Mouse (Mus musculus): Measurements from ENCODE around the gene Pvalb.

Pvalb gene

GRCm38 (mm10) chr15:78195096-78195880 is 10.9 kb downstream of the Pvalb start:
- in situ Hi-C loops (cut with MboI, MseI): no loop called here

GRCm38 (mm10) chr15:78194320-78194719 is 11.9 kb downstream of the Pvalb start:
- in situ Hi-C loops (cut with MboI, MseI): no loop called here

- in situ Hi-C loops (cut with MboI, MseI): loop anchor here (10.0 kb wide), 1 partner anchor 1585 kb away; the partner anchor contains the start of gene Dnal4
These were observed 16.6 kb downstream of the Pvalb start for GRCm38 (mm10) chr15:78189636-78190035.

DNA sequence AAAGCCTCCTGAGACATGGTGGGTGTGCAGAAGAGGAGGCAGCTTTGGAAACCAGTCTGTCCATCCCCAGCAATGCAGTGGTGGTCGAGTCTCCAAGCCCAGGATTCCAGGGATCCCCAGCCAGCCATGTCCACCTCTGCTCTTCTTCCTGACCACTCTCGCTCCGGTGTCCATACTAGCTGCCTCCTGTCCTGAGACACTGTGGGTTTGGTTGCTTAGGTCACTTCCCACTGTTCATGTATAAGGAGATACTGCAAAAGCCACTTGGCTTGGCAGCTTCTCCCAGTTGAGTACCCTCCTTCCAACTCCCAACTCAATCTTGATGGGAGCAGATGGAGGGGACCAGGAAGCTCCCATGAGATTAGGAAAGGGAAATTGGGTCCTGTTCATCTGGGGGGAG is 17.7 kb downstream of the Pvalb start:
- in situ Hi-C loops (cut with MboI, MseI): loop anchor here (10.0 kb wide), 1 partner anchor 1586 kb away; the partner anchor contains the start of gene Dnal4

DNA sequence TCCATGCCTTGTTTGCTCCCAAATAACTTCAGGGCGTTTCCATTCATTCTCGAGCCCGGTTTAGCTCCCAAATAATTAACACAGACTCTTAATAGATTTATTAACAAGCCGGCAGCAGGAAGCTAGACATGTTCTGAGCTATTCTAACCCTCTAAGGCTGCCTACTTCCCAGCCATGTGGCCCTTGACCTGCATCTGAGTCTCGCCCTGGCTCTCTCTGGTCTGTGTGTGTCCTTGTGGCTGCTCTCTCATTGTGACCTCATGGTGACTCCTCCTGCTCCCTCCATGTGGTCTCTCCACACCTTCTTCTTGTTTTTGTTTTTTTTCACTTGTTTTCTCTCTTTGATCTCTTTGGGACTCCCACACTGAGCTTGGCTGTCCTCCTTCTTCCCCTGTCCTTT is 19.3 kb downstream of the Pvalb start:
- in situ Hi-C loops (cut with MboI, MseI): loop anchor here (10.0 kb wide), 1 partner anchor 1588 kb away; the partner anchor contains the start of gene Dnal4

DNA sequence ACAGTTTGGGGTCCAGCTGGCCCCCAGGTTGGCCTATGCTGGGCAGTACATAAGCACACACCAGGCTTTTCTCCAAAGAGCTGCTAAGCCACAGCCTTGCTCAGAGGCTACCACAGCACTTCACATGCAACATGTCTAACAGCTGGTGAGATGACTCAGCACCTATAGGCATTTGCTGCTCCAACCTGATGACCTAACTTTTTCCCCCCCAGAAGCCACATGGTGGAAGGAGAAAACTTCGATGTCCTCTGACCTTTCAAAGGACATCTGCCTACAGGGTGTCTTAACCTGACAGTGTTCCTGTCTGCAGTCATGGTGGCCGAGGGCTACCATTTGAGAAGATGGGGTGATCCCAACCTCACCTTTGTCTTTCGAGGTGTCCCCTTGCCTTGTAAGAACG is 20.6 kb downstream of the Pvalb start:
- in situ Hi-C loops (cut with MboI, MseI): loop anchor here (10.0 kb wide), 1 partner anchor 1589 kb away; the partner anchor contains the start of gene Dnal4

- in situ Hi-C loops (cut with MboI, MseI): loop anchor here (5.0 to 10.0 kb wide), 4 partner anchors 62 to 1590 kb away; partner anchors contain the start of gene Dnal4
These were observed 21.3 kb downstream of the Pvalb start for GRCm38 (mm10) chr15:78184855-78185254.

DNA sequence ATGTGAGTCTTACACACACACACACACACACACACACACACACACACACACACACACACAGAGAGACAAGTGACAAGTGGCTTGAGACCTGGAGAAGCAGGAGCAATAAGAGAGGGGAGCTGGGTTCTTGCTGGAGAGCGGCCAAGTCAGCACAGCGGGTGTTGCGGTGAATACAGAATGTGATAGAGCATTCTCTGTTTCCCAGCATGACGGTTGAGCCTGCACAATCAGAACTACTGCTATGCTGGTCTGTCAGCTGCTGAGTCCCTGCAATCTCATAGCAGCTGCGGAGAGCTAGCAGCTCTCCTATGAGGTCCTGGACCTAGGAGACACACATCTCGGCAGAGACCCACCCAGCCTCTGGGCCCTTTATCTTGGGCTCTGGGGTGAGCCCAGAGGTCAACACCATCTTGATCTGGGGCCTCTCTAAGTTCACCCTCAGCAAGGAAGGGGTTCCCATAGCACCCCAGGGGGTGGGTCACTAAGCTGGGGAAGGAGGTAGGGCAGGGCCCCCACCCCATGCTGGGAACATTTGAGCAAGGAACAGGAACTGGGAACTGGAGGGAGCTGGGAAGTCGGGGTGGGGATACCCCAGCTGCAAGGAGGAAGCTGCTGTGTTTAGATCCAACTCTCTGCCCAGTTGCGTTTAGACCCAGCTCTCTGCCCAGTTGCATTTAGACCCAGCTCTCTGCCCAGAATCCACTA is 24.3 kb downstream of the Pvalb start:
- in situ Hi-C loops (cut with MboI, MseI): loop anchor here (5.0 to 10.0 kb wide), 4 partner anchors 65 to 1593 kb away; partner anchors contain the start of gene Dnal4

DNA sequence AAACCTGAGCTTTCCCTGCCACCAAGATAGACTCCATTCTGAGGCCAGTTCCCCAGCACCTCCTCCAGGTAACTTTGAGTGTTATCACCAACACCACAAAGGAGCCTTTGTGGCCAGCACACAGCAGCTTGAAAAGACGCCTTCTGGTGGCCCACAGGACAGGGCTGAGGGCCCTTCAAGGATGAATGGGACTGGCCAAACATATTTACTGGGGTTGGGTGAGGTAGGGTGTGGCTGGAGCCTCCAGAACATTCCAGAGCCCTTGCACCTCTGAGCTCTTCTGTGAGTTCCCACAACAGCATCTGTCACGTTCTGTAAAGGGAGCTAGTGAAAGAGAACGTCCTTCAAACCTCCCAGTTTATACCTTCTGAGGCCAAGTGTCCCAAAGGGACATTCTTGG is 26.4 kb downstream of the Pvalb start:
- in situ Hi-C loops (cut with MboI, MseI): loop anchor here (5.0 to 10.0 kb wide), 4 partner anchors 68 to 1595 kb away; partner anchors contain the start of gene Dnal4

DNA sequence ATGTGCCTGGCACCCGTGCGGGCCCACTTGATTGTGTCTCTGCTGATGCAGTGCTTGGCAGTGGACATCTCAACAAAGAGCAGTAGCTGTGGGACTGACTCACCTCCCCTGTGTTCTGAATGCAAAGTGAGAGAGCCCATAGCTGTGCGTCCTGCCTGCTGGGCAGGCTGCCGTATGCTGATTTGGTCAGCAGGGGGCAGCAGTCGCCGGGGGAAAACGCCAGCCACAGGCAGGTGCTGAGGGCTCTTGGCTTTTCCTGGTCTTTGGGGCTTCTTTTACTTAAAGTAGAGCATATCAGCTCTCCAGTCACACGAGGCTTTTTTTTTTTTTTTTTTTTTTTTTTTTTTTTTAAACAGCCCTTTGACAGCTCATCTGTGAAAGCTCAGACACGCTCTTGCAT is 27.8 kb downstream of the Pvalb start:
- in situ Hi-C loops (cut with MboI, MseI): no loop called here

DNA sequence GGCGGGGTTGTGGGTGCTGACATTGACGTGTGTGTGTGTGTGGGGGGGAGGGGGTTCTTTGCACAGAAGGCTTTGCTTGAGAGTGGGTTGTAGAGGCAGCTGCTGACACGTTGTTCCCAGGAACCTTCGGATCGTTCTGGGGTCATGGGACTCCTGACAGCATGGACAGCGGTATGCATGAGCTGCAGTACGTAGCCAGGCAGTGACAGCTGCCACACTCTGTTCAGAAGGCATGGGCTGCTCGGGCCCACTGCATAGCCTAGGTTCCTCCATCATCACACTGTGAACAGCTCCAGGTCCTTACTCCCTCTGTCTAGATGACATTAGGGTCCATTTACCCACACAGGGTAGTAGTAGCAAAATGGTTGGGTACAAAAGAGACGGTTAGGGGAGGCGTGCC is 28.9 kb downstream of the Pvalb start:
- in situ Hi-C loops (cut with MboI, MseI): no loop called here

DNA sequence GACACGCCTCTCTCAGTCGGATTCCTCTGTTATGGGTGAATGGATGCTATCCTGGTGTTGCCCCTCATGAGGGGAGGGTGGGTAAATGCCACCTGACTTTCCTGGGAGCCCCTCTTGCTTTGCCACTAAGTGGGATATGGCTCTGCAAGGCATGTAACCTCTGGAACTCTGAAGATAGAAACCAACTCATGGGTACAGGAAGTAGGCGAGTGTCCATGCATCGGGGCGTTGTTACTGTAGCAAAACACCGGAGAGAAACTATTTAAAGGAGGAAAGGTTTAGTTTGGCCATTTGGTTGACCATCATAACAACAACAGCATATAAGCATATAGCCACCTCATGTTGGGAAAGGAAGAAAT is 31.3 kb downstream of the Pvalb start:
- in situ Hi-C loops (cut with MboI, MseI): no loop called here

DNA sequence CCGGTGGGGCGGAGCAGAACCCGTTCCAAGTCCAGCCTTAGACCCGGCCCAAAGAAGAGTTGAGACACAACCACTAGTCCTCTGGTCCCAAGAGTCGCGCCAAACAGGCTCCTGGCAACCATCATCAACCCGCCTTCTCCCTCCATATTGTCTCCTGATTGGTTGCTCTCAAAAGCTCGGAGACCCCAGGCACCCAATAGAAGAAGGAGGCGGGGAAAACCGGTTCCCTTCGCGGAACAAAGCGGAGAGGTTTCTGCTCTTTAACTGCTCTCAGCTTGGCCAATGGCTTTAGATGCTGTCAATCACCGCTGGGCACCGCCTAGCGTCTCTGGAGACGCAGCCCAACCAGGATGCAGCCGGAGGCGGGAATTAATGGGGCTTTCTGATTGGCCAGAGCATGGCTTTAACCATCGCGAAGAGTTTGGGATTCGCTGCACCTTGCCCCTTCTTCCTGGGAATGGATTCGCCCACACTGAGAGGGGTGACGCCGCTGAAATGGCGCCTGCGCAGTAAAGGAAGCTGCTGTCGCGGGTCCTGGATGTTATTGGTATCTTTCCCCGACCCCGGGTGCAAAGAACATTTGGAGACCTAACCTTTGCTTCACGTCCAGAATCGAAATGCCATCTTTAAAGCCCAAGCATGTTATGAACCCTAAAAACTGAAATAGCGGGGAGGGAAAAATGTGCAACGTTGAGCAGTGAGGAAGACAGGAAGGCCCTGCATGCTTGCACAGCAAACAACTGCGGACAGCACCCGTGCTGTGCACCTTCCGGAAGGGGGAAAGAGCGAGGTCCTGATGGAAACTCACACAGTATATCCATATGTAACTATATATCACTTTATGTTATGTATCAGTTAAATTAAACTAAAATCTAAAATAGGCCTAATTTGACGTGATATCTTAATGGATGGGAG is 32.0 kb downstream of the Pvalb start, which contains the start of gene Ift27:
TSS of gene Ift27 (minus strand) at position 136 of the 915 bp plus-strand sequence.
- in situ Hi-C loops (cut with MboI, MseI): no loop called here

DNA sequence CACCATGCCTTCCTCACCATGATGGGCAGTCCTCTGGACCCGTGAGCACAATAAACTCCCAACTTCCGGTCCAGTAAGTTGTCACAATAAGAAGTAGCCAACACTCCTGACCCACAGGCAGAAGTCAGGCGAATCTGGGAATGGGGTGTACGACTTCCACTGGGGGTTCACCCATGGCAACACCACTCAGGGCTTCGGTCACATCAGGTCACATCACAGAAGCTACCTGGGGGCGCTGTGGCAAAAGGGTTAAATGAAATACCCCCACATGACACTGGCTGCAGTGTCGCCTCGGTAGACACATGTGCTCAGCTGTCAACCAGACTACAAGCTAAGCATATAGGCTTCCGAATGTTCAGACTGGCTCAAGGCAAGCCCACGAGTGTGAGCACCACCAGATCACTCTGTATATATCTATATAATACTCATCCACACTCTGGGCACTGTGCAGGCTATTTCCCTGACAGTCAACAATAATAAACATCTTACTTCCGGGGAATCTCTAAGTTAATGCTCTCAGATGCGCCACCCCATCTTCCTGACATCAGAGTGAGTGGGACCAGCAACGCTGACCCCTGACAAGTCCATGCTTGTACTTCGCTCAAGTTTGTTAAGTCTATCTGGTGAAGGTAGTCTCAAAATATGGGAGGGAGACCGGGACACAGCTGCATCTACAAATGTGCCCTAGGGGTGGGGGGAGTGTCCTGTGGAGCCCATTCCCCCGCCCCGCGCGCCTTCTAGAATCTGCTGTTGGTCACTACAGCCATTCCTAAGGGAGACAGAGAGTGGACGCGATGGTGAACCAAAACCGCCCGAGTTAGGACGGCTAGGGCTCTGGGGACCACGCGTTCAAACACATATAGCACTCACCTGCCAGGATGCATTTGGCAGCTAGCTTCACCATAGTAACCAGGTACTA is 33.0 kb downstream of the Pvalb start:
- in situ Hi-C loops (cut with MboI, MseI): no loop called here

DNA sequence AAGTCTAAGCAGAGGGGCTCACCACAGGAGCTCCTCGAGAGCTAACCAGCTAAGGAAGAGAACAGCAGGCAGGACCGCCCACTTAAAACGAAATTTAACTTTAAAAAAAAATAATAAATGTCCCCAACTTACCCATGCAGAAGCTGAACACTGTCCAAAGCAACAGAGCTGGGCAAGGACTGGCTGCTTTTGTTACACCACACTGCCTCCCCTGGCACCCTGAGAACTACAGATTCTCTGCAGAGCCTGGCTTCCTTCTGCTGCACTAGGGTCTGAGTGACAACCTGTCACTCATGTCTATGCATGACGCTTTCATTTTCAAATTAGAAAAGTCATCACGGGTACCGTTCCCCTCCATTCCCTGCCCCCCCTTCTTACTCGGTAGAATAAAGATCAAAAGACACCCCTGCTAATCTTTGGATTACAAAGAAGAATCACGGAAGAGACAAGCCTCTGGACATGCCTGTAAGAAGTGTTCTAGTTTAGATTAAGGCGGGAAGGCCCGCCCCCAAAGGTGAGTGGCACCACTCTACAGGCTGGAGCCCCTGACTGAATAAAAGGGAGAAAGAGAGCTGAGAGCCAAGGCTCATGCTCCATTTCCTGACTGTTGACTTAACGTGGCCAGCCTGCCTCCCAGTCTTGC is 33.8 kb downstream of the Pvalb start:
- in situ Hi-C loops (cut with MboI, MseI): no loop called here

DNA sequence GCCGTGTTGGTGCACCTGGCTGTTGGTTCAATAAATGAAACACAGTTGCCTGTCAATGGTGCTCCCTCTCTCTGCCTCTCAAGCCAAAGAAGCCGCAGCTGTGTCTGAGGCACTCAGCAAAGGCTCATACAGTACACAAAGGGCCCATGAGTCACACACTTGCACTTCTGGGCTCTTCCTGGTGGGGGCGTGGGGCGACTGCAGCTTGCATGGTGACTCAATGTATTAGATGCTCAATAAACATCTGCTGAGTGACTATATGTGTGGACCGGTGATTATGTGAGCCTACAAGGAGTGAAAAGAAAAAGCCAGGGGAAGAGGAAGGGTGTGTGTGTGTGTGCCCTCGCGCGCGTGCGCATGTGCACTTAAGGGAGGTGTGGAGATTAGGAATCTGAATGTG is 34.5 kb downstream of the Pvalb start:
- in situ Hi-C loops (cut with MboI, MseI): no loop called here

- in situ Hi-C loops (cut with MboI, MseI): no loop called here
These were observed 35.5 kb downstream of the Pvalb start for GRCm38 (mm10) chr15:78170708-78171107.

DNA sequence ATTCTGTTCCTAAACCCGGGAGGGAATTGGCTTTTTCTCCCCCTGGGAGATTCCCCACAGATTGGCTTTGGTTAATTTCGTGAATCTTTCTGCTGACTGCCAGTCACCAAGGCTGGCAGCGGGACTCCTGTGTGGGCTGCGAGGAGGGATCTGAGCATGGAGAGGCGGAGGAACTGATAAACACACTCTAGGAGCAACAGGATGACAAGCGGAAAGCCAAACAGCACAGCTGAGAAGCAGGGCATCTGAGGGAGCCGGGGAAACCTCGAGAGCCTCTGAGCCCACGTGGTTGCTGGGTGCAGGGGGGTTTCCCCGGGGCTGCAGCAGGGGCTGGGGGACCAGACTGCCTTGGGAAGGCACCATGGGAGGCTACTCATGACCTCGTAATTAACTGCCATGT is 36.6 kb downstream of the Pvalb start:
- in situ Hi-C loops (cut with MboI, MseI): no loop called here

DNA sequence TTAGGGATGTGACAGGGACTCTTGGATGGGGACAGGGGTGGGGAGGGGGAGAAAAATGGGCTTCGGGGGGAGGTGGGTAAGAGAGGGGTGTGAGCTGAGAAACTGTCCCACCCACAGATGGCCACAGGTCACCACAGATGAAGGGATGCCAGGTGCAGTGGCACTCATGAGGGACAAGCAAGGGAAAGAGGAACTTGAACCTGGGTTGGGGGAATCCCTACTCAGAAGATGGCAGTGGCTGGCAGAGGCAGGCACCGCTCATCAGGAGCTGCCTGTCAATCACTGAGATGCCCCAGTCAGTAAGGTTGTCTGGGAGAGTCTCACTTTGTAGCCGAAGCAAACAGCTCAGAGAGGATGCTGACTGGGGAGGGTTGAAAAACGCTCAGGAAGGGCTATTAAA is 40.9 kb downstream of the Pvalb start:
- in situ Hi-C loops (cut with MboI, MseI): no loop called here

GRCm38 (mm10) chr15:78164466-78164865 is 41.7 kb downstream of the Pvalb start:
- in situ Hi-C loops (cut with MboI, MseI): no loop called here

Data from T-helper 1 cell (primary cell).